Mouse (Mus musculus): ENCODE measurements around the gene Bicc1. TPM values are rescaled to one million over a fixed set of nuclear protein-coding genes. Genes with fewer than 3 reads are reported as not detected.

Gene Bicc1
- polyA plus RNA-seq (2017; shearing (Covaris generic)), result not detected

DNA sequence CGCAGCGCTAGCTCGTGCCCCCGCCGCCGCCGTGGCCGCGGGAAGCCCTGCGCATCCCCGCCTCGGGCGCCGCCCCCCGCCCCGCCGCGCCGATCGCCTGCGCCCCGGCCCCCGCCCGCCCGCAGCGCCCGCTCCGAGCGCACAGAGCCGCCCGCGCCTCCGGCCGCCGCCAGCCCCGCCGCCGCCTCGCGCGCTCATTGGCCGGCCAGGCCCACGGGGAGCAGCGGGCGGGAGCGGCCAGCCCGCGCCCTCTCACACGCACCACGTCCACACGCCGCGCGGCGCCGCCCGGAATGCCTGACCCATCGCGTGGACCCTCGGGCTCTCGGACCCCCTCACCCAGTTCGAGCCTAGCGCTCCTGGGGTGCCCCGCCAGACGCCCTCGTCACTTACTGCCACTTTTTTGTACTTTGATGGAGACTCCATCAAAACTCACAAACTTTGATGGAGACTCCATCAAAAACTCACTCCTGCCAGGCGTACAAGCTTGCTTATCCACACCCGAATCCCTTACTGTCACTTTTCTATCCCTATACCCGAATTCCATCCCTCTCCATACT is at the start of gene Bicc1:
Gene Bicc1, minus strand, starts transcription at position 25 of the 560 bp plus-strand sequence.

Other genes with a start within 250 kb of the Bicc1 start
- 137 TPM for gene Tfam, start 78.6 kb upstream of the Bicc1 start, polyA plus RNA-seq (2017; shearing (Covaris generic))
- gene Ube2d1, start 125.6 kb upstream of the Bicc1 start, polyA plus RNA-seq (2017; shearing (Covaris generic)), result 14.4 TPM
- 33.2 TPM for gene Cisd1, start 185.3 kb upstream of the Bicc1 start, polyA plus RNA-seq (2017; shearing (Covaris generic))
- gene Ipmk, start 188.1 kb upstream of the Bicc1 start, polyA plus RNA-seq (2017; shearing (Covaris generic)), result 3.0 TPM